Mouse (Mus musculus): ENCODE results near the gene 4930415O20Rik. TPM values are rescaled to one million over a fixed set of nuclear protein-coding genes. Genes with fewer than 3 reads are reported as not detected.
A peak's percentile ranks its signal among the peaks of the same experiment; 100 is the strongest.
"Not testable (repeated sequence)": the region's sequence is repeated elsewhere in the genome, so short reads cannot be mapped to it uniquely, and the experiment has no call there.

The 4930415O20Rik gene
- polyA plus RNA-seq, 1 experiment from 2014 or later: not detected

GRCm38 (mm10) chr15:98579795-98580464 lies 9.1 kb downstream of the 4930415O20Rik start:
- Histone ChIP-seq H3K4me1 (ENCODE audit: control insufficient read depth, insufficient read depth, low read length) (no peaks in the 10 kb centered on the region), H3K9me3 (ENCODE audit: control insufficient read depth, low read length) (no peaks in the 10 kb centered on the region), H3K27ac (replicated peaks; ENCODE audit: low read depth, low read length) (no peak overlapping the region), H3K9ac (replicated peaks; ENCODE audit: low read length) (no peak overlapping the region), H3K27me3 (ENCODE audit: control insufficient read depth, insufficient read depth, low read length) (no peaks in the 10 kb centered on the region), H3K4me3 (replicated peaks; ENCODE audit: low read depth, low read length) (no peak overlapping the region), H3K4me2 (ENCODE audit: low read length) (no peak overlapping the region), H3K36me3 (ENCODE audit: control insufficient read depth, insufficient read depth, low read length) (no peaks in the 10 kb centered on the region)
- DNase-seq (peak; percentile 92), ATAC-seq (ENCODE audit: low FRiP score, low TSS enrichment) (peak; percentile 58; the same call in 1 of the 2 replicates)
- 36% methylated on average over 5 of the region's 5 CpGs for WGBS

- H3K9me3 ChIP-seq (ENCODE audit: control insufficient read depth, low read length): no peaks in the 10 kb centered on the region
- no peaks in the 10 kb centered on the region for H3K4me1 ChIP-seq (ENCODE audit: control insufficient read depth, insufficient read depth, low read length)
- no peak for ATAC-seq (ENCODE audit: low FRiP score, low TSS enrichment)
- 85% methylated on average over 8 of the region's 8 CpGs for WGBS
- H3K27ac ChIP-seq (replicated peaks; ENCODE audit: low read depth, low read length): no peak overlapping the region
- no peak overlapping the region for H3K4me3 ChIP-seq (replicated peaks; ENCODE audit: low read depth, low read length)
- no peaks in the 10 kb centered on the region for H3K36me3 ChIP-seq (ENCODE audit: control insufficient read depth, insufficient read depth, low read length)
- DNase-seq: no peak
- H3K4me2 ChIP-seq (ENCODE audit: low read length): no peak overlapping the region
- no peaks in the 10 kb centered on the region for H3K27me3 ChIP-seq (ENCODE audit: control insufficient read depth, insufficient read depth, low read length)
- no peak overlapping the region for H3K9ac ChIP-seq (replicated peaks; ENCODE audit: low read length)
These were observed 11.6 kb downstream of the 4930415O20Rik start for GRCm38 (mm10) chr15:98582410-98582809.

- Histone ChIP-seq H3K9ac (replicated peaks; ENCODE audit: low read length) (no peak overlapping the region), H3K27me3 (ENCODE audit: control insufficient read depth, insufficient read depth, low read length) (no peaks in the 10 kb centered on the region), H3K36me3 (ENCODE audit: control insufficient read depth, insufficient read depth, low read length) (no peaks in the 10 kb centered on the region), H3K4me1 (ENCODE audit: control insufficient read depth, insufficient read depth, low read length) (no peaks in the 10 kb centered on the region), H3K4me3 (replicated peaks; ENCODE audit: low read depth, low read length) (no peak overlapping the region), H3K4me2 (ENCODE audit: low read length) (no peak overlapping the region), H3K27ac (replicated peaks; ENCODE audit: low read depth, low read length) (no peak overlapping the region), H3K9me3 (ENCODE audit: control insufficient read depth, low read length) (no peaks in the 10 kb centered on the region)
- ATAC-seq (ENCODE audit: low FRiP score, low TSS enrichment) (no peak), DNase-seq (no peak)
- 85% methylated on average over 8 of the region's 8 CpGs for WGBS
These were observed 12.2 kb downstream of the 4930415O20Rik start for GRCm38 (mm10) chr15:98582996-98583395.

GRCm38 (mm10) chr15:98585421-98585820 lies 14.6 kb downstream of the 4930415O20Rik start:
- Histone ChIP-seq H3K27ac (replicated peaks; ENCODE audit: low read depth, low read length) (no peak overlapping the region), H3K4me2 (ENCODE audit: low read length) (no peak overlapping the region)
- WGBS: 43% methylated on average over 7 of the region's 7 CpGs

GRCm38 (mm10) chr15:98586141-98586540 lies 15.3 kb downstream of the 4930415O20Rik start:
- H3K36me3 ChIP-seq (ENCODE audit: control insufficient read depth, insufficient read depth, low read length): peaks cover 17% of the 10 kb centered on the region
- 86% methylated on average over 9 of the region's 9 CpGs for WGBS
- not testable (repeated sequence) for H3K4me1 ChIP-seq (ENCODE audit: control insufficient read depth, insufficient read depth, low read length); ATAC-seq (ENCODE audit: low FRiP score, low TSS enrichment); H3K27ac ChIP-seq (replicated peaks; ENCODE audit: low read depth, low read length); H3K4me2 ChIP-seq (ENCODE audit: low read length); H3K27me3 ChIP-seq (ENCODE audit: control insufficient read depth, insufficient read depth, low read length); DNase-seq; H3K4me3 ChIP-seq (replicated peaks; ENCODE audit: low read depth, low read length); H3K9ac ChIP-seq (replicated peaks; ENCODE audit: low read length); H3K9me3 ChIP-seq (ENCODE audit: control insufficient read depth, low read length)

More at GRCm38 (mm10) chr15:98585421-98585820, 14.6 kb downstream of the 4930415O20Rik start:
- Histone ChIP-seq H3K27me3 (ENCODE audit: control insufficient read depth, insufficient read depth, low read length) (no peaks in the 10 kb centered on the region), H3K36me3 (ENCODE audit: control insufficient read depth, insufficient read depth, low read length) (peaks cover 10% of the 10 kb centered on the region; the same call in 1 of the 2 replicates), H3K9ac (replicated peaks; ENCODE audit: low read length) (no peak overlapping the region), H3K9me3 (ENCODE audit: control insufficient read depth, low read length) (no peaks in the 10 kb centered on the region), H3K4me3 (replicated peaks; ENCODE audit: low read depth, low read length) (no peak overlapping the region), H3K4me1 (ENCODE audit: control insufficient read depth, insufficient read depth, low read length) (no peaks in the 10 kb centered on the region)
- DNase-seq (no peak), ATAC-seq (ENCODE audit: low FRiP score, low TSS enrichment) (no peak)

GRCm38 (mm10) chr15:98587751-98588150 lies 16.9 kb downstream of the 4930415O20Rik start:
- Histone ChIP-seq H3K4me3 (replicated peaks; ENCODE audit: low read depth, low read length) (no peak overlapping the region), H3K4me1 (ENCODE audit: control insufficient read depth, insufficient read depth, low read length) (no peaks in the 10 kb centered on the region), H3K36me3 (ENCODE audit: control insufficient read depth, insufficient read depth, low read length) (peaks cover 33% of the 10 kb centered on the region), H3K4me2 (ENCODE audit: low read length) (no peak overlapping the region), H3K9ac (replicated peaks; ENCODE audit: low read length) (no peak overlapping the region), H3K27me3 (ENCODE audit: control insufficient read depth, insufficient read depth, low read length) (no peaks in the 10 kb centered on the region), H3K9me3 (ENCODE audit: control insufficient read depth, low read length) (no peaks in the 10 kb centered on the region), H3K27ac (replicated peaks; ENCODE audit: low read depth, low read length) (no peak overlapping the region)
- 91% methylated on average over 11 of the region's 11 CpGs for WGBS
- DNase-seq (no peak), ATAC-seq (ENCODE audit: low FRiP score, low TSS enrichment) (no peak)

- H3K4me2 ChIP-seq (ENCODE audit: low read length): no peak overlapping the region
- H3K4me1 ChIP-seq (ENCODE audit: control insufficient read depth, insufficient read depth, low read length): no peaks in the 10 kb centered on the region
- H3K27me3 ChIP-seq (ENCODE audit: control insufficient read depth, insufficient read depth, low read length): no peaks in the 10 kb centered on the region
- no peaks in the 10 kb centered on the region for H3K9me3 ChIP-seq (ENCODE audit: control insufficient read depth, low read length)
- 81% methylated on average over 7 of the region's 7 CpGs for WGBS
- H3K27ac ChIP-seq (replicated peaks; ENCODE audit: low read depth, low read length): no peak overlapping the region
- H3K9ac ChIP-seq (replicated peaks; ENCODE audit: low read length): no peak overlapping the region
- H3K36me3 ChIP-seq (ENCODE audit: control insufficient read depth, insufficient read depth, low read length): peaks cover 53% of the 10 kb centered on the region
- no peak overlapping the region for H3K4me3 ChIP-seq (replicated peaks; ENCODE audit: low read depth, low read length)
- no peak for ATAC-seq (ENCODE audit: low FRiP score, low TSS enrichment)
- DNase-seq: no peak
These were observed 19.0 kb downstream of the 4930415O20Rik start for GRCm38 (mm10) chr15:98589640-98590336.

- Histone ChIP-seq H3K4me1 (ENCODE audit: control insufficient read depth, insufficient read depth, low read length) (no peaks in the 10 kb centered on the region), H3K36me3 (ENCODE audit: control insufficient read depth, insufficient read depth, low read length) (peaks cover 69% of the 10 kb centered on the region), H3K27ac (replicated peaks; ENCODE audit: low read depth, low read length) (no peak overlapping the region), H3K4me2 (ENCODE audit: low read length) (no peak overlapping the region), H3K4me3 (replicated peaks; ENCODE audit: low read depth, low read length) (no peak overlapping the region), H3K9ac (replicated peaks; ENCODE audit: low read length) (no peak overlapping the region), H3K9me3 (ENCODE audit: control insufficient read depth, low read length) (no peaks in the 10 kb centered on the region), H3K27me3 (ENCODE audit: control insufficient read depth, insufficient read depth, low read length) (no peaks in the 10 kb centered on the region)
- DNase-seq: no peak
- no peak for ATAC-seq (ENCODE audit: low FRiP score, low TSS enrichment)
- 70% methylated on average over 4 of the region's 4 CpGs for WGBS
These were observed 20.6 kb downstream of the 4930415O20Rik start for GRCm38 (mm10) chr15:98591396-98591795.

GRCm38 (mm10) chr15:98594193-98594592 lies 23.4 kb downstream of the 4930415O20Rik start:
- Histone ChIP-seq H3K27me3 (ENCODE audit: control insufficient read depth, insufficient read depth, low read length) (no peaks in the 10 kb centered on the region), H3K36me3 (ENCODE audit: control insufficient read depth, insufficient read depth, low read length) (peaks cover 92% of the 10 kb centered on the region)
- 86% methylated on average over 19 of the region's 19 CpGs for WGBS

More at GRCm38 (mm10) chr15:98594193-98594592, 23.4 kb downstream of the 4930415O20Rik start:
- Histone ChIP-seq H3K9ac (replicated peaks; ENCODE audit: low read length) (no peak overlapping the region), H3K4me3 (replicated peaks; ENCODE audit: low read depth, low read length) (no peak overlapping the region), H3K4me2 (ENCODE audit: low read length) (no peak overlapping the region), H3K27ac (replicated peaks; ENCODE audit: low read depth, low read length) (no peak overlapping the region), H3K4me1 (ENCODE audit: control insufficient read depth, insufficient read depth, low read length) (no peaks in the 10 kb centered on the region), H3K9me3 (ENCODE audit: control insufficient read depth, low read length) (no peaks in the 10 kb centered on the region)
- ATAC-seq (ENCODE audit: low FRiP score, low TSS enrichment) (no peak), DNase-seq (no peak)

All from midbrain, embryonic 14.5 days (tissue).